Mouse (Mus musculus) liver, embryonic 14.5 days (tissue): ENCODE data around the gene Slc7a5. TPM values are rescaled to one million over a fixed set of nuclear protein-coding genes. Genes with fewer than 3 reads are reported as not detected.

Source experiments
- ATAC-seq: fragments of 200-750 bp; cut with Nextera tagmentation; 2 replicates; pipeline ENCODE4 v1.8.0; 2017; ENCODE audit warnings: moderate number of reproducible peaks, mild to moderate bottlenecking, moderate library complexity; ENCODE audit not compliant: insufficient read depth
- DNase-seq, 3 experiments: peaks; one replicate each; pipeline ENCODE4 v3.0.0-alpha.2; 2012 to 2013; ENCODE audit warnings: low read depth in 3 of 3, low spot score in 3 of 3
- H3K27ac ChIP-seq: fragments of 300-500 bp; sonication (generic); 2 replicates; pipeline ENCODE4 v1.5.1; 2014; ENCODE audit warnings: moderate library complexity, mild to moderate bottlenecking, control low read depth, inconsistent platforms
- H3K27me3 ChIP-seq: fragments of 300-500 bp; sonication (generic); 2 replicates; pipeline ENCODE4 v1.6.1; 2014; ENCODE audit warnings: mild to moderate bottlenecking, low read length, moderate library complexity; ENCODE audit not compliant: control insufficient read depth, insufficient read depth
- H3K36me3 ChIP-seq: fragments of 300-500 bp; sonication (generic); replicated peaks from 2 replicates; pipeline ENCODE4 v1.6.1; 2014; ENCODE audit warnings: low read depth; ENCODE audit not compliant: control insufficient read depth, insufficient read depth
- H3K4me1 ChIP-seq, 2 experiments: fragments of 200-500 bp in 1 of 2; fragments of 300-500 bp in 1 of 2; sonication (generic) in 1 of 2; replicated peaks; 2 replicates each; pipeline ENCODE4 v1.6.1; 2012 to 2014; ENCODE audit warnings: antibody characterized with exemption in 1 of 2, inconsistent platforms in 1 of 2, low read length in 1 of 2; ENCODE audit not compliant: control insufficient read depth in 2 of 2, insufficient read depth in 2 of 2
- H3K4me2 ChIP-seq: fragments of 300-500 bp; sonication (generic); 2 replicates; pipeline ENCODE4 v1.6.1; 2014; ENCODE audit warnings: low read depth, mild to moderate bottlenecking, control low read depth, moderate library complexity
- H3K4me3 ChIP-seq, 2 experiments: fragments of 200-500 bp in 1 of 2; fragments of 300-500 bp in 1 of 2; sonication (generic) in 1 of 2; 2 replicates each; pipeline ENCODE4 v1.5.1; 2012 to 2014; ENCODE audit warnings: low read depth in 2 of 2, low read length in 2 of 2, mild to moderate bottlenecking in 2 of 2, control low read depth in 1 of 2, inconsistent platforms in 1 of 2, moderate library complexity in 1 of 2; ENCODE audit not compliant: insufficient read depth in 1 of 2
- H3K9ac ChIP-seq: fragments of 300-500 bp; sonication (generic); replicated peaks from 2 replicates; pipeline ENCODE4 v1.6.1; 2014; ENCODE audit warnings: mild to moderate bottlenecking, control low read depth, moderate library complexity
- H3K9me3 ChIP-seq: fragments of 300-500 bp; sonication (generic); 2 replicates; pipeline ENCODE4 v1.6.1; 2016; ENCODE audit warnings: low read length, mixed read lengths; ENCODE audit not compliant: control insufficient read depth
- CTCF ChIP-seq: IDR thresholded peaks from 2 replicates; pipeline ENCODE4 v1.5.1; 2016; ENCODE audit warnings: antibody characterized with exemption, low read depth, control low read depth
- EP300 ChIP-seq: IDR thresholded peaks from 2 replicates; pipeline ENCODE4 v1.6.1; 2016; ENCODE audit warnings: antibody characterized with exemption, low read depth
- WGBS: fragments of 180-500 bp; shearing (Covaris S2); extraction: QIAGEN DNeasy Blood & Tissue Kit; methylation state at CpG from one replicate; pipeline ENCODE4 v1.1.7; 2014; ENCODE audit not compliant: insufficient replicate concordance; 5-methylcytosine and 5-hydroxymethylcytosine counted together
- polyA plus RNA-seq, 2 experiments: library from polyadenylated mRNA; depleted of rRNA in 1 of 2; stranded (reverse) in 1 of 2; unstranded in 1 of 2; fragments of >200 nt; fragmentation: Nextera tagmentation in 1 of 2; extraction: Ambion mirVana in 1 of 2; gene quantifications; 2 replicates each; pipeline versions ENCODE4 v1.2.1 to v1.2.3; 2012 to 2014

Slc7a5 gene
- polyA plus RNA-seq, 2 experiments = 36.7 to 40.0 TPM

DNA sequence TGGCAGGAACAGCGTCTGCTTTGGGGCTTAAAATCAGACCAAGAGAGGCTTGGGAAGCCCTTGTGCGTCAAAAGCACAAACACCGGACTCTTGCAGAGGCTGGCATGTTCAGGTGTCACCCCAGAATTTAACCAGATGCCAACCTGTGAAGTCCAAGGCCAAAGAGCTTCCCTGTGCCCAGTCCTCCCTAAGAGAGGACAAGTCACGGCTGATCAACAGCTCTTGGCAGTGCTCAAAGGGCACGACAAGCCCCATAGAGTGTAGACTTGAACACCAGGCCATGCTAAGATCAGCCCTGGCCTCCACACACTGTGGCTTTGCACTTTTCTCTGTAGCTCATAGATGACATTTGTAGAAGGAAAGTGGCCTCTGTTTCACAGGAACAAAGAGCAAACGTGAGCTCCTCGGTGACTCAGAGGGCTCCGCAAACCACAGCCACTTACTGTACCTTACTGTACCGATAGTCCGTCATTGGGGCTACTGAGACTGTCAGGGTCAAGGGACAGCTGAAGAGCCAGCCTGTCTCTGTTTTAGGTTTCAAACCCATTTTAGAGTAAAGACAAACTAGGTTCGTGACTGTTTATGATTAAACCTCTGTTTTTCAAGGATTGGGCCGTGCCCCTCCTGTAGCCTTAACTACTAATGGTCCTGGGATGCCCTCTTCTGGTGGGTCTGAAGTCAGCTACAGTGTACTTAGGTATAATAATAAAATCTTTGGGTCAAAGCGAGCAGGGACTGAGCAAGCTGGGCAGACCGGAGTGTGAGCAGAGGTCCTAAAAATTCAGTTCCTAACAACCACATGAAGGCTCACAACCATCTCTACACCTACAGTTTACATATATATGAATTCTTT is 25.4 kb upstream of the Slc7a5 start:
- Histone ChIP-seq H3K27me3 (no peaks in the 10 kb centered on the region), H3K9me3 (no peaks in the 10 kb centered on the region), H3K4me1 (no peaks in the 10 kb centered on the region), H3K4me2 (no peak overlapping the region), H3K36me3 (no peaks in the 10 kb centered on the region), H3K4me3 (no peak overlapping the region), H3K9ac (no peak overlapping the region), H3K27ac (no peak overlapping the region)
- DNase-seq = no peak
- WGBS = 68% methylated on average over 14 of the region's 14 CpGs
- ATAC-seq = no peak
- TF ChIP-seq EP300 (no peak), CTCF (peak; percentile 34; the same call in 1 of the 2 replicates)

DNA sequence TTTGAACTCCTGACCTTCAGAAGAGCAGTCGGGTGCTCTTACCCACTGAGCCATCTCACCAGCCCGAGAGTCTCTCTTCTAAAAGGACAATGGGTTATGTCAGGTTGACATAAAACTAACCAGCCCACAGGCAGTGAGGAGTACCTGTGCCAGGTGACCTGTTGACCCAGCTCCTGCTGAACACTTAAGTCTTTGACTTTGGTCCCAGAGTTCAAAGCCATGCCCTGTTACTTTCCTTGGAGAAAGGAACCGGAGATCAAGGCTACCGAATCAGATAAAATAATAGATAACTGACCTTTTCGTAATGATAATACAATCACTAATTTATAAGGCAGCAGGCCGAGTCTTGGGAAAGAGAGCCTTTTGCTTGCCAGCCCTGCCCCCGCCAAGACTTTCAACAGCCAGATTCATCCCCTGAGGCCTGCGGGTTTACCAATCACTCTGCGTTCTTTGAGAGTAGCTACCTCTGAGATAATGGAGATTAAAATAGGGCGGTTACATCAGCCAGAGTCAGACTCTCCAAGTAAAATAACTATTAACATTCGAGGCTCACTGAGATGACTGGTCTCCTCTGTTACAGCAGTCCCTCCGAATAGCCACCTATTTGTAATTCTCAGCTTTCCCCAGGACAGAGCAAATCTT is 24.7 kb upstream of the Slc7a5 start:
- Histone ChIP-seq H3K4me1 (no peaks in the 10 kb centered on the region), H3K4me2 (no peak overlapping the region), H3K9me3 (no peaks in the 10 kb centered on the region), H3K27me3 (no peaks in the 10 kb centered on the region), H3K36me3 (no peaks in the 10 kb centered on the region), H3K4me3 (no peak overlapping the region), H3K27ac (no peak overlapping the region), H3K9ac (no peak overlapping the region)
- ATAC-seq = no peak
- TF ChIP-seq EP300 = no peak
- TF ChIP-seq CTCF = no peak
- DNase-seq = no peak
- 64% methylated on average over 12 of the region's 12 CpGs for WGBS

DNA sequence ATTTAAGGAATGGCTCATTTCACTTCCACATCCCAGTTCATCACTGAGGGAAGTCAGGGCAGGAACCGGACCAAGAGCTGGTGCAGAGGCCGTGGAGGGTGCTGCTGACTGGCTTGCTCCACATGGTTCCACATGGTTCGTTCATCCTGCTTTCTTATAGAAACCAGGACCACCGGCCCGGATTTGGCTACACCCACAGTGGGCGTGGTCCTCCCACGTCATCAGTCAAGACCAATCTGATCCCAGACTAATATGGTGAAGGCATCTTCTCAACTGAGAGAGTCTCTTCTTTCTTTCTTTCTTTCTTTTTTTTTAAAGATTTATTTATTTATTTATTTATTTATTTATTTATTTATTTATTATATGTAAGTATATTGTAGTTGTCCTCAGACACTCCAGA is 24.1 kb upstream of the Slc7a5 start:
- no peak for ATAC-seq
- Histone ChIP-seq H3K27me3 (no peaks in the 10 kb centered on the region), H3K4me3 (no peak overlapping the region), H3K4me1 (no peaks in the 10 kb centered on the region), H3K9me3 (no peaks in the 10 kb centered on the region), H3K27ac (no peak overlapping the region), H3K4me2 (no peak overlapping the region), H3K9ac (no peak overlapping the region), H3K36me3 (no peaks in the 10 kb centered on the region)
- 55% methylated on average over 7 of the region's 7 CpGs for WGBS
- no peak for DNase-seq
- TF ChIP-seq EP300 (no peak), CTCF (no peak)

DNA sequence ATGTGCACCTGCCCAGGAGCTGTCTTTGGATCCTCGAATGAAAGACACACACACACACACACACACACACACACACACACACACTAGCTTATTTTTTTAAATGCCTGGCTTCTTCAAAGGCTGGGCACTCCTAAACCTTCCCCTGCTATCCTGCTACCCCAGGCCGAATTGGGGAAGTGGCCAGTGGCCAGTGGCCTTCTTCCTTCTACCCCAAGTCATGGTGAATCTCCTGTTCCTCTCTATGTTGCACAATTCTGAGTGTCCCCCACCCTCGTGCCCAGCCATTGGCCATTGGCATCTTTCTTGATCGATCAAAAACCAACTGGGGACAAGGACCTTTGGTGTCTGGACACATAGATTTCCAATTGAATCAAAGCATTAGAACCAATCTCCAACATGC is 22.6 kb upstream of the Slc7a5 start:
- H3K9ac ChIP-seq = no peak overlapping the region
- H3K4me2 ChIP-seq = no peak overlapping the region
- TF ChIP-seq EP300 (no peak), CTCF (no peak)
- H3K4me3 ChIP-seq = no peak overlapping the region
- no peaks in the 10 kb centered on the region for H3K27me3 ChIP-seq
- no peaks in the 10 kb centered on the region for H3K4me1 ChIP-seq
- no peak for ATAC-seq
- 49% methylated on average over 4 of the region's 4 CpGs for WGBS
- no peaks in the 10 kb centered on the region for H3K36me3 ChIP-seq
- no peak for DNase-seq
- no peak overlapping the region for H3K27ac ChIP-seq
- H3K9me3 ChIP-seq = no peaks in the 10 kb centered on the region

DNA sequence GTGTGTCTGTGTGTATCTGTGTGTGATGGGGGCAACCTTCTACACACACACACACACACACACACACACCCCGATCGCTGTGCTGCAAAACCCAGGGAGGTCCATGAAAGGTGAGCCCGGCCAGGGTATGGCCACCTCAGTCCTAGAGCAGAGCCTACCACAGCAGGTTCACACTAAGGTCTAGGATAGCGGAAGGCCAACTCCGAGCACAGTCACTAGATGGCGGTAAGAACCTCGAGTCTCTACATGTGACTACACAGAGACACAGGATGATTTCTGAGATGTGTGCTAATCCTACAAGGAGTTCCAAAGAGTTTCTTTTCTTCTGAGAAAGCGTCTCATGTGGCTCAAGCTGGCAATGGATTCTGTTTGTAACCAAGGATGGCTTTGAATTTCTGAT is 19.8 kb upstream of the Slc7a5 start:
- TF ChIP-seq CTCF (peak; percentile 73), EP300 (no peak)
- Histone ChIP-seq H3K27me3 (no peaks in the 10 kb centered on the region), H3K9ac (no peak overlapping the region), H3K4me1 (no peaks in the 10 kb centered on the region), H3K36me3 (no peaks in the 10 kb centered on the region), H3K27ac (no peak overlapping the region), H3K9me3 (no peaks in the 10 kb centered on the region), H3K4me2 (no peak overlapping the region), H3K4me3 (no peak overlapping the region)
- 29% methylated on average over 8 of the region's 8 CpGs for WGBS
- ATAC-seq (peak; percentile 45; the same call in 1 of the 2 replicates), DNase-seq (no peak)
